Mouse (Mus musculus): ENCODE data around the gene Ceacam15.
"Not testable (repeated sequence)": the region's sequence is repeated elsewhere in the genome, so short reads cannot be mapped to it uniquely, and the experiment has no call there.

The Ceacam15 gene

DNA sequence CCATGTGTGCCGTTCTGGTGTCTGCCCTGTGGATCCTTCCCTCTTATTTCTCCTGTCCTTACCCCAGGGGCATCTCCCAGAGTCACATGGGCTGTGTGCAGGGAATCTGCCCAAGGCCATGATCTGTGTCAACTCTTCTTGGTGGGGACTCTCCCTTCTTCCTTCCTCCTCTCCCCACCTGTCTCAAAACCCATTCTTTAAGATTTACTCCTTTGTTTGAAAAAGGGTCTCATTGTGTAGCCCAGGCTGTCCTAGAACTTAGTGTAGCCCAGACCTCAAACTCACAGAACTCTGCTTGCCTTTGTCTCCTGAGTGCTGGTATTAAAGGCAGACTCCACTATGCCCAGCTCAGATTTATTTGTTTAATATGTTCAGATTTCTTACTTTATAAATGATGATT is at the start of gene Ceacam15:
TSS of gene Ceacam15 (minus strand) at position 101 of the 400 bp plus-strand sequence.
- DNase-seq (ENCODE audit: low read depth, low spot score) = no peak

- DNase-seq (ENCODE audit: low read depth, low spot score) = not testable (repeated sequence)
These were observed 47.0 kb upstream of the Ceacam15 start for GRCm38 (mm10) chr7:16722490-16722889.

GRCm38 (mm10) chr7:16721629-16722028 is 46.1 kb upstream of the Ceacam15 start, which contains the start of gene Ceacam9:
TSS of gene Ceacam9 (plus strand) at chr7:16721929.
- DNase-seq (ENCODE audit: low read depth, low spot score) = no peak

DNA sequence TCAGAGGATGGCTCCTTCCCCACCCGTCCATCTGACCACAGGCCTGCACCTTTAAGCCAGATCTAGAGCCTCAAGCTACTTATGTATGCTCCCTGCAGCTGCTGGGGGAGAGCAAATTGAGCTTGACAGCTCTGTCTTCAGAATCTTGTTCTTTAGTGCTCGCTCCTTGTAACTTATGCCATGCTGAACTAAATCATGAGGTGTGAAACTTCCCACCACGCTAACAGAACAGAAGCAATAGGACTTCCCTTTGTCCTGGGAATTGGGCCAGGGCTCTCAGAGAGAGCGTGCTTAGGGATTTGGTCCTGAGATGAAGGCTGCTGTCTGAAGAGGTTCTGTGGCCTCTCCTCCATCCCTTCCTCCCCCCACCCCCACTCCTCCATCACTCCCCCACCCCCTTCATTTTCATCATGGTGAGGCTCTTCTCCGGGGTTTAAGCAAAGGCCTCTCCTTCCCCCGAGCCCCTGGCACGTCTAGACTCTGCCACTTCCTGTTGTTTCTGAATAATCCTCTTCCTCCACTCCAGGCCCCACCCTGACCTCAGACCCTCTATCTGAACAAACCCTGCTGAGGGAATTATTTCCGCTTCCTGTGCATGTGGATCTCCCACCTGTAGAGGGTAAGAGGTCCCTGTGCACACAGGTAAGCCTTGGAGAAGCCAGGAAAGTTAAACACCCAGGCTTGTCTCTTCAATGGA is 41.1 kb upstream of the Ceacam15 start:
- DNase-seq (ENCODE audit: low read depth, low spot score) = not testable (repeated sequence)

DNA sequence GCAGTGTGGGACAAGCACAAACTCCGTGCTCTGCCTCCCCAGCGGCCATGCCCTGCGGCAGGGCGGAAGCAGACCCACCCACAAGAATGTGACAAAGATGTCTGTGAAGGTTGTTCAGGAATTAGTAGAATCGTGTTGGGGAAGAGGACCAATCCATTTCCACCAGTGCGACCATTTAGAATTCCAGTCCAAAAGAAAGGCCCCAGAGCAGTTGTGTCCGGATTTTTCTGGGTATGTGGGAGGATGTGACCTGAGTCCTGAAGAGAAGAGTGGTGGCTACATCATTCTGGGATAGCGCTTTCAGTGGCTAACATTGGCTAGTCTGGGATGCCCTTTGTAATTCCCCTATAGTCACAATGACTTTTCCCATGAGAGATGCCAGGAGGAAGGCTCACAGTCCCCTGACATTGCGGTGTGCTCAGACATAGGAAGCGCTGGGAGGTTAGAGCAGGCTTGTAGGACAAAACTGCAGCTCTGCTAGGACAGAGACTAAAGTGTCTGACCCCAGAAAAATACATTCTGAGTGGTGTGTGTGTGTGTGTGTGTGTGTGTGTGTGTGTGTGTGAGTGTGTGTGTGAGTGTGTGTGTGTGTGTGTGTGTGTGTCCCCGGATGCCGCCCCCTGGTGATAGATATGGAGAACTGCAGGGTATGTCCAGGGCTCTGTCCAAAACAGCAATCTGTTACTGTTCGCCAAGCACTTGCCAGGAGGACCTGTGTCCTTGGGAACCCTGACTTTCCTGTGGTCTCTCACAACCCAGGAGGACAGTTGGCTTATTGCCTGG is 37.3 kb upstream of the Ceacam15 start:
- no peak for DNase-seq (ENCODE audit: low read depth, low spot score)

GRCm38 (mm10) chr7:16710604-16711003 is 35.1 kb upstream of the Ceacam15 start:
- no peak for DNase-seq (ENCODE audit: low read depth, low spot score)

DNA sequence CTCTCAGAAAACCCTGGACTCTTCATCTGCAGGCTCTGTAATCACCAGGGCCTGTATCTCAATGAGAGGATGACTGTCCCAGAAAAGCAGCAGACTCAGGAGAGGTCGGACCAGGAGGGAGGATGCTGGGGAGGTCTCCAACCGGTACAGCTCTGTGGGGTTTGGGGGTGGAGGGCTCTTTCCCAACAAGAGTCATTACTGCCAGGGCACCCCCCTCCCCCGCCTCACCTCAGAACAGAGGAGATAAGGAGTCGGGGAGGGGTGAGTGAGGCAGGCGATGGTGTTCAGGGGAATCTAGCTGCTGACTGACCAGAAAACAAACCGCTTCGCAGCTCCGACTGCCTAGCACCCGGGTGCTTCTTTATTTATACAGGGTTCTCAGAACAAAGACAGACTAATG is 32.7 kb upstream of the Ceacam15 start:
- DNase-seq (ENCODE audit: low read depth, low spot score) = no peak

DNA sequence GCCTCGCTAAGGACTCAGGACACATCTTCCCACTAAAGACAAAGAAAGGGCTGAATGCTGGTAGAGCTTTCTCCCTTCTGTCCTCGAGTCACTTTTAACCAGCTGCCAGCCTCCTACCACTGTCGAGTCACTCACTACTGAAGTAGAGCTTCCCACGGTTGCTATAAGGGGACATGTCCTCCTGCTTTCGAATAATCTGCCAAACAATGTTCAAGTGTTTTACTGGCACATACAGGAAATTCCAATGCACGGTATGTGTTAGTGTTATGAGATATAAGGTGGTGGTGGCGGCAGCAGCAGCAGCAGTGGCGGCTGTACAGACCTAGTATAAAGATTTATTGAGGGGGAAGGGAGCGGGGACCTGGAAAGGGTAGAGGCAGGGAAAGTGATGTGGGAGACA is 30.9 kb upstream of the Ceacam15 start:
- DNase-seq (ENCODE audit: low read depth, low spot score) = no peak

DNA sequence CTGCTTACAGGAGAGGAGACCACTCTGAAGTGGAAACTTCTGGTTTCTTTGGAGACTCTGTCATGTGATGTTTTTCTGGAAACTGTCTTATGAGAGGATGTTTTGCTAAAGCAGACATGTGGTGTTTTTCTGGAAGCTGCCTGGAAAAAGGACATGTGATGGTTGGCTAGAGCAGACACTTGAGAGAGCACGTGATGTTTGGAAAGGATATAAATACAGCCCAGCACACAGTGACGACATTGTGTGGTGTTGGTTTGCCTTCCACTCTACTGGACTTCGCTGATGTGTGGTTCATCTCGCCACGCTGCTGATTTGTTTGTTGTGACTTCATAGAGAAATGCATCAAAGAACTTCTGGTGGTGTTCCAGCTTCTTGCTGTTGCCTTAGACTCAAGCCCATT is 25.1 kb upstream of the Ceacam15 start:
- no peak for DNase-seq (ENCODE audit: low read depth, low spot score)

DNA sequence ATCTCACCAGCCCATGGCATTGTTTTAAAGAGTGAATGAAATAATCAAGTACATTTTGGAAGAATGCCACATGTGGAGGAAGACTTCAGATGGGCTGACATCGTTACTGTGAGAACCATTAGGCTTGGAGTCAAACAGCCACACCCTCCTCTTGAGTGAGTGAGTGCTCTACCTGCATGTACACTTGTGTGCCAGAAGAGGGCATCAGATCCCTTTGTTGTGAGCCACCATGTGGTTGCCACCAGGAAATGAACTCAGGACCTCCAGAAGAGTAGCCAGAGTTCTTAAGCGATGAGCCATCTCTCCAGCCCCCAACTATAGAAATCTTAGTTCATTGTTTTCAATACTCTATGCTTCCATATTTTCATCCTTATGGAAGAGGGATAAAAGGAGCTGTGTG is 23.5 kb upstream of the Ceacam15 start:
- DNase-seq (ENCODE audit: low read depth, low spot score) = no peak

- no peak for DNase-seq (ENCODE audit: low read depth, low spot score)
These were observed 19.5 kb upstream of the Ceacam15 start for GRCm38 (mm10) chr7:16695025-16695424.

DNA sequence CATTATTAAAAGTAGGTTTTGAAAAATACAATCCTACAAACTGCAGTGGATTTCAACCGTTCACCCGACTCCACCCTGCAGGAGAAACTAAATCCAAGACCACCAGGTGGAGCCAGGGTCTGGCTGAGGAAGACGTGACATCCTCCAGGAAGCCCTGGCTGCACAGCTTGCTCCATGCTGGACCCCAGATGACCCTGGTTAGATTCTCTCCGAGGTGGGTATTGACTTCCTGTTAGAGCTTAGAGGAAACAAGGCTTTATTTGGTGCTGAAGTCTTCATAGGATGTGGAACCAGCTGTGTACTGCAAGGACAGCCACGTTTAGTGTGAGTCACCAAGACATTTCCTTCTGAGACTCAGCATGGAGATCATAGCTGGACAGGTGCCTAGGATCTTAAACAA is 13.7 kb upstream of the Ceacam15 start:
- no peak for DNase-seq (ENCODE audit: low read depth, low spot score)

DNA sequence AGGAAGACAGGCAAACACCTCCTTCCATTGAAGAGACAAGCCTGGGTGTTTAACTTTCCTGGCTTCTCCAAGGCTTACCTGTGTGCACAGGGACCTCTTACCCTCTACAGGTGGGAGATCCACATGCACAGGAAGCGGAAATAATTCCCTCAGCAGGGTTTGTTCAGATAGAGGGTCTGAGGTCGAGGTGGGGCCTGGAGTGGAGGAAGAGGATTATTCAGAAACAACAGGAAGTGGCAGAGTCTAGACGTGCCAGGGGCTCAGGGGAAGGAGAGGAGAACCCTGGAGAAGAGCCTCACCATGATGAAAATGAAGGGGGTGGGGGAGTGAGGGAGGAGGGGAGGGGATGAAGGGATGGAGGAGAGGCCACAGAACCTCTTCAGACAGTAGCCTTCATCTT is 4.7 kb upstream of the Ceacam15 start:
- not testable (repeated sequence) for DNase-seq (ENCODE audit: low read depth, low spot score)

DNA sequence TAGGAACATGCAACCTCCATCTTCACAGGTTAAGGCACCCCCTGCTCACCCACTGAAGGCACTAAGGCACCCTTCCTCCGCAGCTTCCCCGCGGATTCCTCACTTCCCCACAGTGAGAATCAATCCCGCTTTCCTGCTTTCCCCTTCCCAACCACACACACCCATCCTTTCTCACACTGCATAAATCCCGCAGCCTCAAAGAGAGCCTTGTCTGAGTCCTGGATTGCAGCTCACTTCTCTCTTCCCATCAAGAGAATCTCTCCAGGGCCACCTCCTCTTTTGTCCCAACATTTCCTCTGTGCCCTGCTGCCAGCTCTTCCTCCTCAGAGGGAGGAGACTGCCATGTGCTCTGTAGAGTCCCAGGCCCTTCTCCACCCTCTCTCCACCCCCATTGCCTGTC is 806 bp downstream of the Ceacam15 start:
- not testable (repeated sequence) for DNase-seq (ENCODE audit: low read depth, low spot score)

- no peak for DNase-seq (ENCODE audit: low read depth, low spot score)
These were observed 1.7 kb downstream of the Ceacam15 start for GRCm38 (mm10) chr7:16673823-16674222.

DNA sequence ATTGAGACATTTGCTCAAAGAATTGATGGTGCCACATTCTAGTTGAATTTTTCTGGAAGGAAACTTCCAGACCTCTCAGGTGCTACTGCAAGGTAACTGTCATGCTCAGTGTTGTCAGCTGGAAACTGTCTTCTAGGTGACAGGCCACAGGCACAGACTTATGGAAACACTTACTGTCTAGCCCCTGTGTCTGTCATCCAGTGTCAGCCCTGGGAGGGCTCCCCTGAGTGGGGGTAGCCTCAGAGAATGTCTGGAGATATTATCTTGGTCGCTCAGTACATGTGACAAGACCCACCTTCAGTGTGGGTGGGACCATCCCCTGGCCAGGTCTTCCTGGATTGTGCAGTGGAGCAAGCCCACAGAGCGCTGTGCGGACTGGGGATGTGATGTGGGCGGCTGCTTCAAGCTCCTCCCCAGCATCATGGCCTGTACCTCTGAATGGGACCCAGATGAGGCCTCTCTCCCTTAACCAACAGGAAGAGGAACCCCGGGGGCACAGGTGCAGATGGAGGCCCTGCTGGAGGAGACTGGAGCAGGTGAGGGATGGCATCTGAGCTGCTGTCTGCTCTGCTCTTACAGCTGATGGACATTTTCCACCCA is 7.1 kb downstream of the Ceacam15 start:
- DNase-seq (ENCODE audit: low read depth, low spot score) = not testable (repeated sequence)

DNA sequence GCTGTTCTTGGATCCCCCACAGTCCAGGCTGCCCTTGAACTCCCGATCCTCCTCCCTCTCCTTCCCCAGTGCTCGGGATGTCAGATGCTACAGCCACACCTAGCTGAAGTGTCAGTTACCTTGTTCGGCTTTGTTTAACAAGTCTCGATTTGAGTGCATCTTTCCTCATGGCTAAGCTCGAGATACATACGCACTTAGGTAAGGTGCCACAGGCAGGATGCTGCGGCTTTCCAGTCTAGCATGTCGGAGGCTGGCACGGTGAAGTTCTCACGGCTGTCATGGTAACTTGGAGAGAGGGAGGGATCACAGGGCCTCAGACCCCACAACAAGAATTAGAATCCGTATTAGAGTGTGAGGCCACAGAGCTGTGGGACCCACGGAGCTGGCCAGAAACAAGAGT is 31.2 kb downstream of the Ceacam15 start:
- no peak for DNase-seq (ENCODE audit: low read depth, low spot score)

DNA sequence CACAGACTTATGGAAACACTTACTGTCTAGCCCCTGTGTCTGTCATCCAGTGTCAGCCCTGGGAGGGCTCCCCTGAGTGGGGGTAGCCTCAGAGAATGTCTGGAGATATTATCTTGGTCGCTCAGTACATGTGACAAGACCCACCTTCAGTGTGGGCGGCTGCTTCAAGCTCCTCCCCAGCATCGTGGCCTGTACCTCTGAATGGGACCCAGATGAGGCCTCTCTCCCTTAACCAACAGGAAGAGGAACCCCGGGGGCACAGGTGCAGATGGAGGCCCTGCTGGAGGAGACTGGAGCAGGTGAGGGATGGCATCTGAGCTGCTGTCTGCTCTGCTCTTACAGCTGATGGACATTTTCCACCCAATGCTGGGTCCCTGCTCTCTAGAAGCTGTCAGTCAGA is 32.4 kb downstream of the Ceacam15 start:
- DNase-seq (ENCODE audit: low read depth, low spot score) = not testable (repeated sequence)

DNA sequence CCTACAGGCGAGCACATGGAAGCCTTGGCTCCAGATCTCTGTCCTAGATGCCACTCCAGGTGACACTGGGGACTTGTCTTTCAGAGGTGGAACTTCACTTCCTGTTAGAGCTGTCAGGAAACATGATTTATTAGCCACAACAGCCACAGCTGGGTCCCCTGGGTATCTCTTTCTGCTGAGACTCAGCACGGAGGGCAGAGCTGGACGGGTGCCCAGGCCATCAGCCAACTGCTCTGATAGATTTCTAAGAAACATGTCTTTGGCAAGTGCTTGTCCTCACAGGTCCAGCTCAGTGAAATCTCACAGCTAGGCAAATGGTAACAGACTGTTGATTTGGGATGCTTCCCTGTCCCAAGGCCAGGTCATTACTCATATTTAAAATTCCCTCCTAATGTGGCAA is 36.5 kb downstream of the Ceacam15 start:
- DNase-seq (ENCODE audit: low read depth, low spot score) = no peak

GRCm38 (mm10) chr7:16635116-16635515 is 40.4 kb downstream of the Ceacam15 start:
- DNase-seq (ENCODE audit: low read depth, low spot score) = no peak

DNA sequence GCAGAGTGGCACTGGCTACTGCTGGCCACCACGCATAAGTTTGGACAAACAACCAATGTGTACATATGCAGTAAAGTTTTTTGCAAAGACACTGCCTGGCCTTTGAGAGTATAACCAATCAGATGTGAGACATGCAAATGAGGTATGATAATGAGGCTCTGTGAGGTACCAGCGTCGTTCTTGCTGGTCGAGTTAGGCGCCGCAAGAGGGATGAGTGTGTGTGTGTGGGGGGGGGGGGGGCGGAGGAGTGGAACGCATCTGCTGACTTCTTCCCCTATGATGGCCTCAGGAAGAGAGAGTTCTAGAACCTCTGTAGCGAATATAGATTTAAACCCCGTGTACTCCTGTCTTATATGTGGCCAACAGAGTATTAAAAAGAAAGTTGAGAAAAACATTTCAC is 41.6 kb downstream of the Ceacam15 start:
- not testable (repeated sequence) for DNase-seq (ENCODE audit: low read depth, low spot score)

DNA sequence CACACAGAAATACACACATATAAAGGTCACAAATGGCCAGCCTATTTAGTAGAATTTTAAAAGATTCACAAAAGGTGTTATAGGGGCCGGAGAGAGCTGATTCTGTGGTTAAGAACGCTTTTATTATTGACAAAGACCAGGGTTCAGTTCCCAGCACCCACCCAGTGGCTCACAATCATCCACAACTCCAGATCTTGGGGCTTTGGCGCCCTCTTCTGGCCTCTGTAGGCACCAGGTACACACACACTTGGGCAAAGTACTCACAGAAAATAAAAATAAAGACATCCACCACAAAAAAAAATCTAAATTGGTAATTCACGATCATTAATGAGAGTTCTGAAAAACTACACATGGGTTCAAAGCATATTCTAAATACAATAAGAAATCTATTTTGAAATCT is 43.6 kb downstream of the Ceacam15 start:
- DNase-seq (ENCODE audit: low read depth, low spot score) = no peak

DNA sequence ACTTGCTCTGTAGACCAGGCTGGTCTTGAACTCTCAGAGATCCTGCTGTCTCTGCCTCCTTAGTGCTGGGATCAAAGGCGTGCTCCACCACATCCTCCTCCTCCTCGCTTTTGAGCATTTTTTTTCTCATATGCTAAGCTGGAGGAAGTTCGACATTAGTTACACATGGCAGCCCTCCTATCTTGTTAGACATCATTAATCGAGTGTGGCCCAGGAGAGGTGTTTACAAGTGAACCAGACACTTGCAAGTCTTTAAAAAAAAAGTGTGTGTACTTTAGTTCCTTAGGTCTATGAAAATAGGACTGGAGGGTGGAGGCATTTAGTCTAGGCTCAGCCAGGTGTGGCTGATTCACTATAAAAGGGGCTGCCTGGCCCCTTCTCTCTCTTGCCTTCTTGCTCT is 44.5 kb downstream of the Ceacam15 start:
- DNase-seq (ENCODE audit: low read depth, low spot score) = no peak

Measured in forelimb bud, embryonic 11.5 days (tissue).